Mouse (Mus musculus) brain, embryonic 14.5 days (tissue): ENCODE data around the gene Zfp978. TPM values are rescaled to one million over a fixed set of nuclear protein-coding genes. Genes with fewer than 3 reads are reported as not detected.
"Not testable (repeated sequence)": the region's sequence is repeated elsewhere in the genome, so short reads cannot be mapped to it uniquely, and the experiment has no call there.

Experiments
- DNase-seq: peaks from one replicate; pipeline ENCODE4 v3.0.0-alpha.2; 2011; ENCODE audit warnings: low read depth
- polyA plus RNA-seq: library from polyadenylated mRNA; depleted of rRNA; stranded (reverse); fragments of >200 nt; gene quantifications from 2 replicates; pipeline ENCODE4 v1.2.3, GENCODE M21; 2012

Gene Zfp978
- polyA plus RNA-seq, 1 experiment: not detected

DNA sequence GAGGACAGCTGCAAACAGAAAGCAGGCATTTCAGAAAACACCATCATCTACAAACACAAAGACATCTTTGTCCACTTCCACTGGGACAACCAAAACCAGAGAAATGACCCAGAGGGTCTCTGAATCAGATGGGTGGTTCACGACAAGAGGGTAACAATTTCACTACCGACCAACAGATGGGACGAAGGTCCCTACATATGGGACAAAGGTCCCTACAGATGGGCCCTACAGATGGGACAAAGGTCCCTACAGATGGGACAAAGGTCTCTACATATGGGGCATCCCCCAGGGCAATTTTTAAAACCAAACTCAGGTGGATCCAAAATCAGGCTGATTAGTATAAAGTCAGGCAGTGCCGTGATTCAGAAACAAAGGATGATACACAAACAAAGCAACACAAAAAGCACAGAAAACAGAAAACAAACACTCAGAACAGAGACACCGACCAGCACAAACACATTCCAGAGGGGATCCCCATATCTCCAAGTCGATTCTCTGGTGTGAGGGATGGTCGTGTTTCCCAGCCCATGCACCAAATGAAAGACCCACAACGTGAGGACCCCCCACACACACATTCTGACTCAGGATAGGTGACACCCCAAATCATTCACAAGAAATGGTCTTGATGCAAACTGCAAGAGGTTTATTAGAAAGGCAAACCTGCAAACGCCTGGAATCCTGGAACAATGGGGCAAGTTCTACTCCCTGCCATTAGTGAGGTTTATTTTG, 11.3 kb upstream of the Zfp978 start:
- DNase-seq: not testable (repeated sequence)

DNA sequence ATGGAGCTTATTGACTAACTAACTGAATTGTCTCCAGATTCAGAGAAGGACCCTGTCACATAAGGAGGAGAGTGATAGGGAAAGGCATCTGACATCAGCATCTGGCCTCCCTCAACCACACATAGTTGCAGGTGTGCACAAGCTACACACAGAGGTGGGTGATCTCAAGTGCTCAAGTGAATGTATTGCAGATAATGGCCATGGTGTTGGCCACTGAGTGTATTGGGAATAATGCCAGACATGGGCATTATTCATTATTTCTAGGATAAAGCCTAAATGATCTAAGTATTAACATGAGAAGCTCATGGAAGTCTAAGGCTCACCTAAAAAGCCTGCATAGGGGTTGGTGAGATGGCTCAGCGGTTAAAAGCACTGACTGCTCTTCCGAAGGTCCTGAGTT, 10.6 kb upstream of the Zfp978 start:
- DNase-seq: not testable (repeated sequence)

DNA sequence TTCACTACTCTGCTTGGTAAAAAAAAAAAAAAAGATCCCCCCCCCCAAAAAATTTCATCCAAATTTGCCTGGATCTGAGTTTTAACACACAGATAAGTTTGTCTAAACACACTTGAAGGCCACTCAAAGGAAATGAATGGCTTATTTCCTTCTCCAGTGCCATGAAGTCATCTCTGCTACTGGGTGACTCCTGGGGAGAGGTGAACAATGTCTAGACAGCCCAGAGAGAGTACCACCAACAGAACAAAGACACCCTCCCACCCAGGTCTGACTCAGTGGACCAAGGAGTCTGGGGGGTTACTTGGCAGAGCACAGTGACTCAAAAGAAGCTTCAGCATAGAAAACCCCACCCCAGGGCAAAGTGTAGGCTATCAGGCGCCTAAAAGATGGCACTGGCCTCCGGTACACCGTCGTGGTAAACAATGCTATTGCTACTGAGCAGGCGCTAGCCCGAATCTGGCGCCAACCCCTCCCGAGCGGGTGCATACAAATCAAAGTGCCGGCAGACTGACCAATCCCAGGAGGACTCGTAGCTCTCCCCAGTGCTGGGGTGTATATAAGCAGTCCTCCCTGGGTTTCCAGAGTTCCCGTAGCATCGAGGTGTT, 9.6 kb upstream of the Zfp978 start:
- not testable (repeated sequence) for DNase-seq

DNA sequence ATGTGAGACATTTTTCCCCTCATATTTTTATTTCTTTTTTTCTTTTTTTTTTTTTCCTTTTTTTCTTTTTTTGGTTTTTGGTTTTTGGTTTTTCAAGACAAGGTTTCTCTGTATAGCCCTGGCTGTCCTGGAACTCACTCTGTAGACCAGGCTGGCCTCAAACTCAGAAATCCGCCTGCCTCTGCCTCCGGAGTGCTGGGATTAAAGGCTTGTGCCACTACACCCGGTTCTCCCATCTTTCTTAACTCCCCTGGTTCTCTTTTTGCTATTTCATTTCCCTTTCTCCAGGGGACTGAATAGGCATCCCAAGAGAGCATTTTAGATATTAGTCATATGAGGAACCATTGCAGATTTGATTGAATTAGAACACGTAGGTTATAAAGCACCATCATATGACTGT, 7.5 kb upstream of the Zfp978 start:
- not testable (repeated sequence) for DNase-seq

DNA sequence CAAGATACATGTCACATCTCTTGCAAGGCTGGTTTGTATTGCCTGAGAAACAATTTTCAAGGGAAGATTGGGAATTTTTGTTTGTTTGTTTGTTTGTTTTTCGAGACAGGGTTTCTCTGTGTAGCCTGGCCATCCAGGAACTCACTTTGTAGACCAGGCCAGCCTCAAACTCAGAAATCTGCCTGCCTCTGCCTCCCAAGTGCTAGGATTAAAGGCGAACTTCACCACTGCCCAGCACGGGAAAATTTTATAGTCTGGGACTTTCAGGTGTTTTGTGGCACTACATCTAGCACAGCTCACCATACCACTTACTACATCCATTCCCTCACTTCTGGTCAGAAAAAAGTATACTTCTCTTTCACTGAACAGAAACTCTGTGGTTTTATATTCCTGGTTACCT, 5.1 kb upstream of the Zfp978 start:
- not testable (repeated sequence) for DNase-seq

DNA sequence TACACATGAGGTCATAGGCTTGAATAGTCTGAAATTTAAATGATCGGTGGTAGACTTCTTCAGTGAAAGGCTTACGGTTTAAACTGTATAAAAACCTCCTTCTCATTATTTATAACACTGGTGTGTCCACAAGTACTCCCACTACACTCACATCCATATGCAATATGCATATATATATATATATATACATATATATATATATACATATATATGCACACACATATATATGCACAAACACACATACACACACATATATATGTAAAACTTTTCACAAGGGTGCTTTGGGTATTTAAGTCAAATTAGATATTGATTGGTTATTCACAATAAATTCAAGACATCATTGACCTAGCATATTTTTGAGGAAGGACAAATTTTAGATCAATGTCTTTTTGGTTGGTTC, 3.9 kb upstream of the Zfp978 start:
- DNase-seq: not testable (repeated sequence)

DNA sequence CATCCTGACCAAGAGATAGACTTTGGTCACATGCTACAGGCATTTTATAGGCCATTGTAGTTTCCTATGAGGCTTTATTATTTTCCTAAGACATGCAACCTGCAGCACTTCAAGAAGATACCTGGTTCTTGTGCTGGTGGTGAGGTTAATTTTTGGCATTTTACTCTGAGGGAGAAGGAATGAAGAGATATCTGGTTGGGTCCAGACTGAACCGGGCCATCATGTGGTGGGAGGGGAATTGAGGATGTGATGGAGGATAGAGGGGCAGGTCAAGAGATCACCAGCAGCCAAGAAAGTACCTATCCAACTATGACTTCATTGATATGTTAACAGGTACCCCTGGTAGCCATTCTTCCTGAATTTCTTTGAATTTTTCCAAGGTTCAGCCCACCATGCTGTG, 769 bp downstream of the Zfp978 start:
- not testable (repeated sequence) for DNase-seq

DNA sequence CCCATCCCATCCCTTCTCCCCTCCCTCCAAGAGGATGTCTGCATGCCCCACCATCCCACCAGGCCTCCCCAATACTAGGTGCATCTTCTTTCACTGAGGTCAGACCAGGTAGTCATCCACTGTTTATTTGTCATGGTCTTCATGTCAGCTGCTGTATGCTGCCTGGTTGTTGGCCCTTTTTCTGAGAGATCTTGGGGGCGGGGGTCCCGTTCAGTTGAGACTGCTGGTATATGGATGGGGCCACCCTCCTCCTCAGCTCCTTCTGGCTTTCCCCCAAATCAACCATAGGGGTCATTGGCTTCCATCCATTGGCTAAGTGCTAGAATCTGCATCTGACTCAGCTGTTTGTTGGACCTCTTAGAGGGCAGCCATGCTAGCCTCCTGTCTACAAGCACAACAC, 8.5 kb downstream of the Zfp978 start:
- not testable (repeated sequence) for DNase-seq

DNA sequence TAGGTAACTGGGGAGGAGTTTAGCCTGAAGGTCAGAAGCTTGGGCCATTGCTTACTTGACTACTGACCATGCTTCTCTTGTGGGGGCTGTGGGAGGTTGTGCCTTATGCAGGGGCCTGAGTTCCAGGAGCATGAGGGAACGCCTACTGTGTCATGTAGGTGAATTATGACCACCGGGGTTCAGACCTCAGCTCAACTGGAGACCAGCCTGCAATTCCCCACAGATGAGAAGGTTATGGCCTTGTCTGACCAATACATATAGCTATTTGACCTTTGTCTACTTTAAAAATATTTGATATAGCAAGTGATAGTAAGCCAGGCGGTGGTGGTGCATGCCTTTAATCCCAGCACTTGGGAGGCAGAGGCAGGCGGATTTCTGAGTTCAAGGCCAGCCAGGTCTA, 22.1 kb downstream of the Zfp978 start:
- not testable (repeated sequence) for DNase-seq

DNA sequence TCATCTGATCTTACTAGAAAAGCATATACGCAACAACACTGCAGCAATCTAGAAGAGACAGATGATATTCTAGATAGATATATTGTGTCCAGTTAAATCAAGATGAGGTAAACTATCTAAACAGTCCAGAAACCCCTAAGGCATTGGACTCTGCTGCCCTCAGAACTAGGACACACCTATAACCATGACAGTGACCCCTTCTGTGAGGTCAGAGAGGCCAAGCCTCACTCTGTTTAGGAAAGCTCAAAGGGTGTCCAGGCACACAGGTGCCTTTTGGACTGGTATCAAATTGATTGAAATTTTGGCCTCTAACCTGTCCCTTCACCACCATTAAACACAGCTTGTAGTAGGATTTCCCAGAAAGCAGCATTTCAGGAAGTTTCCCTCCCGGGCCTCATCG, 36.1 kb downstream of the Zfp978 start:
- not testable (repeated sequence) for DNase-seq

DNA sequence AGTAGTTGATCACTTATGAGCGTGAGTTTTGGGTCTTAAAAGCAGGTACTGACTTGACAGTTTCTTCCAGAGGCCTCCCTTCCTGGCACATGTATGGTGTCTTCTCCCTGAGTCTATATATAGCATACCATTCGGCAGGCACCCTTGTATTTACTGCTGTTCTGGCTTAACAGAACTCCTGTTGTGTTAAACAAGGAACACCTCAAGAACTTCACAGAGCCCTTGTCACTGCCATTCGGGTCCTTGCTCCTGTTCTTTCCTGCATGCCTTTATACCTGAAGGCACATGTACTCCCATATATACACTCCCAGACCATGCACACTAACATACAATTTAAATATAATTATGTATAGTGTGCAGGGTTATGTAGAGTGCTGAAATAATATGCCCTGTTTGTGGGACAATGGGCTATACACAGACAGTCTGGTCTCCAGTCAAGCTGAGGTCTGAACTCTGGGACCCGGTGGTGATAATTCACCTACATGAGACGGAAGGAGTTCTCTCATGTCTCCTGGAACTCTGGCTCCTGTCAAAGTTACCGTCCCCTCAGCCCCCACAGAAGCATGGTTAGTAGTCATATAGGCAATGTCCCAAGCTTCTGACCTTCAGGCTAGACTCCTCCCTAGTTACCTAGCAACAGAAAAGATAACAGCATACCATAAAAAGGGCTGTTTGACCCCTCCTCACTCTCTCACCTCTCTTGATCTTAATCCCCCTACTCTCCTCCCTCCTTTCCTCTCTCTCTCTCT, 37.0 kb downstream of the Zfp978 start:
- DNase-seq: not testable (repeated sequence)

DNA sequence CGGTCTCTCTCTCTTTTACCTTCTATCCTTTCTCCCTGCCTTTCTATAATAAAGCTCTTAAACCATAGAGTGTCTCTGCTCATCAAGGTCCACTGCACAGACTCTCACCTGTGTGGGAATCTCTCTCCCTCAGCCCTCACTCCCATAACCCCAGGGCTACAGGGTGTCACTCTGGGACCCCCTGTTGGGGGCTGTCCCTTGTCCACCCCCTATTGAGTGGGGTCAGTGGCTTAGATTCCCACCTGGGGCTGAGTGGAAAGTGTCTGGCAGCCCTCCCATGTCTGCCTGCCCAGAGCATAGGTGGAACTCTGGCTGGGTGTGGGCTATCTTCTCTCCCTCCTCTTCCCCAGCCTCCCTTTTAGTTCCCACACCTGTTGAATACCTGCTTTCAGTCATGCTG, 37.6 kb downstream of the Zfp978 start:
- DNase-seq: not testable (repeated sequence)

DNA sequence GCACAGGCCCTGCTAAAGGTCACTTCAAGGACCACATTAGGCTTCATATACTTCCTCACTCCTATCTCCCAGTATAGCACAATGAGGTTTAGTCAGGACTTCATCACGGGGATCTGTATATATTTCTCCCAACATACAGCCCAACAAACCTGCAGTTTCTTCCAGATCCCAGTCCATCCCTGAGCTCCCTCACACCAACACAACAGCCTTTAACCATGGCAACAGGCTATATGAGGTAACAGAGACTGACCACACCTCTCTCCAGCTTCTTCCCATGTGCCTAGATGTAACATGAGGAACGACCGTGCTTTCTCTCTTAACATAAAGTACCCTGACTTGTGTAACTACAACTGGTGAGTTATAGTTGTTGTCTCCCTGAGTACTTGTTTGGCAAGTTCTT, 38.4 kb downstream of the Zfp978 start:
- DNase-seq: not testable (repeated sequence)

DNA sequence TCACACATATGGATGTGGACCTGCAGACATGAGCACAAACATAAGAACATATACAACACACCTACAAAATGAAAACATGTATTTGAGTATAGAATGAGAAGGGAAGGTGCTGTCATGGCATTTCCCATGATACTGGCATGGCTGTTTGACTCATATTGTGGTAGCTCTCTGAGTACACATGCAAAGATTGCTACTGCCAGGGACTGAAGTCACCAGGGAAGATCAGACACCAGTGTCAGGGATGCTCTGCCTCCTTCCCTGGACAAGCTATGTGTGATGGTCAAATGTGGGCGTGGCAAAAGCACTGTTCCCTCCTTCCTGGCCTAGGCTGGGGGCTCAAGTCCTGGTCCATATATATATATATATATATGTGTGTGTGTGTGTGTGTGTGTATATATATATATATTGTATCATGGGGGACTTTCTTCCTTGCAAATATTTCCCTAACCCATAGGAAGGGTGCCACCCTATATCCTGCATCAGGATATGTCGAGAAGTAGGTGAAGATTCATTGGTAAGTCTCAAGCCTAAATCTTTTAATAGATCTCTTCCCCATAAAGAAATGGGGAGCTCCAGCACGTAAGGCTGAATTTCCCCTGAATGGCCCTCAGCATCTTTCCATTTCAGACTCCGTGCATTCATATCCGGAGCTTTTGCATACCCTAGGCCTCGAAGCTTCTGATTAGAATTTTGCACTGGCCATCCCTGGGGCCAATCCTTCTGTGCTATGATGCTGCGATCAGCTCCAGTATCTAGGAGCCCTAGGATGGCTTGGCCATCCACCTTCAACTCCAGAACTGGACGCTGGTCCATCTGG, 39.1 kb downstream of the Zfp978 start:
- not testable (repeated sequence) for DNase-seq

DNA sequence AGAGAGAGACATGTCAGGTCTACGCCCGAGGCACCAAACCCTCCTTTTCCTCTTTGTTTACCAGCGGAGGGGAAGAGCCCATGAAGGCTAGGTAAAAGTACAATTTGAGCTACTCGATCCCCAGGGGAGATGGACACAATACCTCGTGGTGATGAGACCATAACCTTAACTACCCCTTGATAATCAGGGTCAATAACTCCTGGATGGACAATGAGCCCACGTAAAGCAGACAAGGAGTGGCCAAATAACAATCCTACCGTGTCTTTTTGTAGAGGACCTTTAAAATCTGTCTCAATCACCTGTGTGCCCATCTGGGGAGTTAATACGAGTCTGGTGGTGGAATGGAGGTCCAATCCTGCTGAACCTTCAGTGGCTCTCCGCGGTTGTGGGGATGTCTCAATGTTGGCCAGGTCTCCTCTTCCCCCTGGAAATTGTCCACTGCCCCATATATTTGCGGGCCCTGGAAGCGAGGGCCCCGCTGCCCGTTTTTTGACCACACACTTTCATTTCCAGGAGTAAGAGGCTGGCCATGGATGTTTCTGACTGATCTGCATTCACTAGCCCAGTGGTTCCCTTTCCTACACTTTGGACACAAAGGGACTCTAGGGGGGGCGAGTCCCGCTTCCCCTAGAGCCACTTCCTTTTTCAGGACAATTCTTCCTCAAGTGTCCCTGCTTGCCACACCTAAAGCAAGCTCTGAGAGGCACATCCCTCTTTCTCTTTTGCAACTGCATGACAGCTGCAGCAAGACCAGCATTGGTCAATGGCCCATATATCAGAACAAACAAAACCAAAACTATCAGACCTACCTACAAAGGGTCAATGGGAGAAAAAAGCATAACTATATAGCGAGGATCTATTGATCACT, 40.0 kb downstream of the Zfp978 start:
- DNase-seq: not testable (repeated sequence)

DNA sequence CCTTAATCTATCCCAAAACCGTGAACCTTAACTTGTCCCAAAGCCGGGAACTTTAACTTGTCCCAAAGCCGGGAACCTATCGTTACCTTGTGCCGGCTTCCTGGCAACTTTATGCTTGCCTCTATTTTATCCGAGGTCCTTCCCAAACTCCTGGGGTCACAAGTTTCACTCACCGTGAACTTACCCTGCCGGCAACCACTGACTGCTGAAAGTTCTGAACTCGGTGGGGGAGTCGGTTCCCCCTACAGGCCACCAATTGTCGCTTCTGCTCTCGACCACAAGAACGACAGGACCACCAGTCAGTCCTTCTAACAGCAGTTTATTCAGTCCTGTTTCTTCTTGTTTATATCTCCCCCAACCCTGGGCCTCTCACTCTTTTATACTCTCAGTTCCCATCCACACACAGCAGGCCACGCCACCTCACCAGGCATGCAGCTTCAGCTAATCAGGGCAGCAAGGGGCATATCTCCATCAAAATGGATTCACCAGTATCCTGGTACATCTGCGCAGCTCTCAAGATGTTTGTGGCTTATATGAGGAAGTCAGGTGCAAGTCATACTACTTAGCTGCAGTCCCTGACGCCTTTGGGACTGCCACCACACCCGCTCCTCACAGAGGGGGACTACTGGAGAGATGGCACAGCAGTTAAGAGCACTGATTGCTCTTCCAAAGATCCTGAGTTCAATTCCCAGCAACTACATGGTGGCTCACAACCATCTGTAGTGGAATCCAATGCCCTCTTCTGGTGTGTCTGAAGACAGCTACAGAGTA, 40.8 kb downstream of the Zfp978 start:
- not testable (repeated sequence) for DNase-seq

DNA sequence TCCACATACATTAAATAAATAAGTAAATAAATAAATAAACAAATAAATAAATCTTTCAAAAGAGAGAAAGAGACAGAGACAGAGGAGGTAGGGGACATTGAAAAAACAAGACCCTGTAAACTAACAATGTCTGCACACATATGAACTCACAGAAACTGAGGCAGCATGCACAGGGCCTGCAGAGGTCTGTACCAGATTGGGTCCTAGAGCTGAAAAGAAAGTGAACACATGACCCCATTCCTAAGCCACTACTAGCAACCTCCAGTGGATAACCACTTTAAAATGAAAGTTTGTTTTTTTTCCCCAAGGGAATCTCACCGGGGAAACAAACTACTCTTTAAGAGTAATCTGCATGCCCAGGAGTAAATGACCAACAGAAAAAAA, 41.4 kb downstream of the Zfp978 start:
- not testable (repeated sequence) for DNase-seq

DNA sequence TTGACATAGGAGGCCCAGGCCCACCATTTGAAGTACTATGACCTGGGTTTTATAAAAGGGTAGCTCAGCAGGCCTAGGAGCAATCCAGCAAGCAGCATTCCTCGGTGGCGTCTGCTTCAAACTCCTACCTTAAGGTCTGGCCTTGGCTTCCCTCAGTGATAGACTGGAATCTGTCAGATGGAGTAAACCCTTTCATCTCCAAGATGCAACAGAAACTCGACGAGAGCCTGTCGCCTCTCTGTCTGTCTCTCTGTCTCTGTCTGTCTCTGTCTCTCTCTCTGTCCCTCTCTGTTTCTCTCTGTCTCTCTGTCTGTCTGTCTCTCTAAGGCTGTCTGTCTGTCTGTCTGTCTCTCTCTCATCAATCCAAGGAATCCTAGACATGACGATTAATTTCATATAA, 42.4 kb downstream of the Zfp978 start:
- DNase-seq: not testable (repeated sequence)
